Mouse (Mus musculus) central nervous system, embryonic 11.5 days (tissue): ENCODE results near the gene Cluh. TPM values are rescaled to one million over a fixed set of nuclear protein-coding genes. Genes with fewer than 3 reads are reported as not detected.

Source experiments
- polyA plus RNA-seq: library from polyadenylated mRNA; depleted of rRNA; stranded (reverse); fragments of >200 nt; gene quantifications from 2 replicates; pipeline ENCODE4 v1.2.3, GENCODE M21; 2012; rRNA removed

The Cluh gene
- 25.6 and 30.1 TPM in 2 replicates for polyA plus RNA-seq

GRCm38 (mm10) chr11:74649095-74649646, at the start of gene Cluh:
Gene Cluh (plus strand): TSS chr11:74649495.

GRCm38 (mm10) chr11:74610545-74611176, 38.6 kb upstream of the Cluh start, which contains the start of gene Rap1gap2:
Gene Rap1gap2 (minus strand): TSS chr11:74610915.

GRCm38 (mm10) chr11:74619201-74619955, 29.9 kb upstream of the Cluh start, which contains the start of gene Ccdc92b:
Gene Ccdc92b (plus strand): TSS chr11:74619605.

Other genes with a start within 250 kb of the Cluh start
- gene Rap1gap2, start 38.6 kb upstream of the Cluh start, polyA plus RNA-seq, result 5.2 and 5.9 TPM in 2 replicates
- gene Ccdc92b, start 29.9 kb upstream of the Cluh start, polyA plus RNA-seq, result 2.7 and 2.9 TPM in 2 replicates
- gene Pafah1b1, start 75.2 kb downstream of the Cluh start, polyA plus RNA-seq, result 64.5 and 88.4 TPM in 2 replicates
- gene Mettl16, start 121.3 kb downstream of the Cluh start, polyA plus RNA-seq, result 25.0 and 49.2 TPM in 2 replicates
- gene Mnt, start 181.4 kb downstream of the Cluh start, polyA plus RNA-seq, result 15.4 and 17.5 TPM in 2 replicates
- gene Sgsm2, start 247.6 kb downstream of the Cluh start, polyA plus RNA-seq, result 18.5 and 18.8 TPM in 2 replicates
- 38.5 and 45.0 TPM in 2 replicates for gene Tsr1, start 248.6 kb downstream of the Cluh start, polyA plus RNA-seq